8 mouse cellular contexts compared by ENCODE assay signal in genomic region chr10:18055009-18055695, GRCm38 (mm10). TPM values are rescaled to one million over a fixed set of nuclear protein-coding genes. Genes with fewer than 3 reads are reported as not detected.
DNase-seq lines count a peak whose midpoint lies in the region; ATAC-seq and TF ChIP-seq lines count a peak whose summit lies in the region.

No protein-coding gene starts in this region.

- DNase-seq in A20 (ENCODE audit: low read depth, low spot score) = peak; percentile 85
- peak; percentile 93 for DNase-seq in embryonic facial prominence, embryonic 14.5 days (ENCODE audit: low spot score)
- DNase-seq in heart, adult 9 months (ENCODE audit: low spot score in 2 of 2) = peak; percentile 82 to 86
- peak; percentile 84 for DNase-seq in kidney, adult 9 months
- DNase-seq in spleen, adult 2 months (ENCODE audit: low read depth in 1 of 2, low spot score in 2 of 2) = peak; percentile 59 to 76

- no peaks in the 10 kb centered on the region for H3K36me3 ChIP-seq in embryonic facial prominence, embryonic 14.5 days (ENCODE audit: control insufficient read depth, insufficient read depth, low read length)
- no peaks in the 10 kb centered on the region for H3K36me3 ChIP-seq in limb, embryonic 13.5 days
- H3K36me3 ChIP-seq in midbrain, embryonic 16.5 days (ENCODE audit: control insufficient read depth, insufficient read depth, low read length) = no peaks in the 10 kb centered on the region
- no peaks in the 10 kb centered on the region for H3K36me3 ChIP-seq in spleen, adult 2 months (ENCODE audit: control insufficient read depth, insufficient read depth, low read length)

- peak; percentile 98 for ATAC-seq in embryonic facial prominence, embryonic 14.5 days (ENCODE audit: low read depth)
- peak; percentile 96 for ATAC-seq in limb, embryonic 13.5 days (ENCODE audit: low FRiP score, low read depth)
- ATAC-seq in midbrain, embryonic 16.5 days = peak; percentile 98

- peak overlapping the region; percentile 99 for H3K4me3 ChIP-seq in bone marrow, adult 2 months (replicated peaks; ENCODE audit: control insufficient read depth, low read depth, low read length)
- H3K4me3 ChIP-seq in embryonic facial prominence, embryonic 14.5 days (ENCODE audit: low read depth, low read length) = peak overlapping the region; percentile 95
- peak overlapping the region; percentile 98 for H3K4me3 ChIP-seq in limb, embryonic 13.5 days
- peak overlapping the region; percentile 100 for H3K4me3 ChIP-seq in midbrain, embryonic 16.5 days (ENCODE audit: low read depth, low read length)
- peak overlapping the region; percentile 91 for H3K4me3 ChIP-seq in spleen, adult 2 months (ENCODE audit: extremely low read depth, insufficient read depth, insufficient read length)

- peak; percentile 67 for TF ChIP-seq CTCF in bone marrow, adult 2 months (IDR thresholded peaks at IDR 0.05; ENCODE audit: control insufficient read depth, insufficient read depth, low read length)
- TF ChIP-seq CTCF in spleen, adult 2 months (IDR thresholded peaks at IDR 0.05; ENCODE audit: extremely low read depth, insufficient read depth, insufficient read length, insufficient replicate concordance) = peak; percentile 79

- H3K4me1 ChIP-seq in bone marrow, adult 2 months (ENCODE audit: control insufficient read depth, insufficient read depth, low read length) = peaks cover 2% of the 10 kb centered on the region; the same call in 1 of the 2 replicates
- peaks cover 23% of the 10 kb centered on the region for H3K4me1 ChIP-seq in embryonic facial prominence, embryonic 14.5 days (ENCODE audit: control insufficient read depth, insufficient read depth, low read length)
- H3K4me1 ChIP-seq in limb, embryonic 13.5 days = peaks cover 33% of the 10 kb centered on the region
- peaks cover 20% of the 10 kb centered on the region for H3K4me1 ChIP-seq in midbrain, embryonic 16.5 days (ENCODE audit: control insufficient read depth, insufficient read depth, low read length)
- H3K4me1 ChIP-seq in spleen, adult 2 months (ENCODE audit: control insufficient read depth, insufficient read depth, insufficient read length) = peaks cover 13% of the 10 kb centered on the region

- H3K27me3 ChIP-seq in embryonic facial prominence, embryonic 14.5 days (replicated peaks; ENCODE audit: control insufficient read depth, insufficient read depth, low read length) = no peaks in the 10 kb centered on the region
- H3K27me3 ChIP-seq in limb, embryonic 13.5 days = no peaks in the 10 kb centered on the region
- no peaks in the 10 kb centered on the region for H3K27me3 ChIP-seq in midbrain, embryonic 16.5 days (ENCODE audit: control insufficient read depth, insufficient read depth, low read depth, low read length)
- H3K27me3 ChIP-seq in spleen, adult 2 months (ENCODE audit: control insufficient read depth, insufficient read depth, low read length) = no peaks in the 10 kb centered on the region

- peak overlapping the region; percentile 93 for H3K9ac ChIP-seq in embryonic facial prominence, embryonic 14.5 days (ENCODE audit: low read depth, low read length)
- peak overlapping the region; percentile 94 for H3K9ac ChIP-seq in limb, embryonic 13.5 days
- peak overlapping the region; percentile 98 for H3K9ac ChIP-seq in midbrain, embryonic 16.5 days (ENCODE audit: low read depth, low read length)

- H3K4me2 ChIP-seq in embryonic facial prominence, embryonic 14.5 days (ENCODE audit: low read depth, low read length) = peak overlapping the region; percentile 79
- peak overlapping the region; percentile 74 for H3K4me2 ChIP-seq in limb, embryonic 13.5 days (replicated peaks)
- peak overlapping the region; percentile 86 for H3K4me2 ChIP-seq in midbrain, embryonic 16.5 days (ENCODE audit: low read length)

- H3K9me3 ChIP-seq in embryonic facial prominence, embryonic 14.5 days (ENCODE audit: control insufficient read depth, low read length) = no peaks in the 10 kb centered on the region
- no peaks in the 10 kb centered on the region for H3K9me3 ChIP-seq in limb, embryonic 13.5 days
- H3K9me3 ChIP-seq in midbrain, embryonic 16.5 days (replicated peaks; ENCODE audit: control insufficient read depth, low read length, poor library complexity, severe bottlenecking) = no peaks in the 10 kb centered on the region

- WGBS in bone marrow, adult 2 months = 1% methylated on average over 61 of the region's 61 CpGs
- 2% methylated on average over 50 of the region's 61 CpGs for WGBS in embryonic facial prominence, embryonic 14.5 days
- WGBS in limb, embryonic 13.5 days = under 1% methylated on average over 55 of the region's 61 CpGs
- 4% methylated on average over 42 of the region's 61 CpGs for WGBS in midbrain, embryonic 16.5 days
- 4% methylated on average over 60 of the region's 61 CpGs for WGBS in spleen, adult 2 months

- peak; percentile 46; the same call in 1 of the 2 replicates for TF ChIP-seq POLR2A in bone marrow, adult 2 months (IDR thresholded peaks at IDR 0.05; ENCODE audit: borderline replicate concordance, control insufficient read depth, low read depth, low read length)
- TF ChIP-seq POLR2A in spleen, adult 2 months (IDR thresholded peaks at IDR 0.05; ENCODE audit: low read depth, low read length) = peak; percentile 12; the same call in 1 of the 2 replicates

- H3K27ac ChIP-seq in bone marrow, adult 2 months (ENCODE audit: control insufficient read depth, insufficient read depth, low read depth, low read length, poor library complexity) = peak overlapping the region; percentile 90
- H3K27ac ChIP-seq in embryonic facial prominence, embryonic 14.5 days (replicated peaks; ENCODE audit: low read depth, low read length) = peak overlapping the region; percentile 94
- peak overlapping the region; percentile 93 for H3K27ac ChIP-seq in limb, embryonic 13.5 days
- peak overlapping the region; percentile 96 for H3K27ac ChIP-seq in midbrain, embryonic 16.5 days (ENCODE audit: low read length)
- peak overlapping the region; percentile 84 for H3K27ac ChIP-seq in spleen, adult 2 months (ENCODE audit: insufficient read depth, low read length)

RNA-seq across cellular contexts. Expression of gene Reps1, which starts 0.5 kb away (rescaled TPM):
- 8.1 and 24.6 TPM in 2 replicates for polyA plus RNA-seq in bone marrow, adult 2 months (2011; ENCODE audit: insufficient read depth, insufficient read length, low replicate concordance, missing spikeins)
- 20.5 and 21.7 TPM in 2 replicates for polyA plus RNA-seq in embryonic facial prominence, embryonic 14.5 days (2014; fragmentation: Nextera tagmentation; extraction: Ambion mirVana)
- 18.8 and 22.2 TPM in 2 replicates for polyA plus RNA-seq in limb, embryonic 13.5 days (2015; fragmentation: Nextera tagmentation; extraction: Ambion mirVana)
- polyA plus RNA-seq in midbrain, embryonic 16.5 days (2015; fragmentation: Nextera tagmentation; extraction: Ambion mirVana) = 12.7 and 16.1 TPM in 2 replicates
- 33.3 and 43.7 TPM in 2 replicates for polyA plus RNA-seq in spleen, adult 2 months (2012; rRNA removed)

RNA-seq across cellular contexts. Expression of gene Abracl, which starts 32.1 kb away (rescaled TPM):
- polyA plus RNA-seq in bone marrow, adult 2 months (2011; ENCODE audit: insufficient read depth, insufficient read length, low replicate concordance, missing spikeins) = 74.1 and 129 TPM in 2 replicates
- 143 and 152 TPM in 2 replicates for polyA plus RNA-seq in embryonic facial prominence, embryonic 14.5 days (2014; fragmentation: Nextera tagmentation; extraction: Ambion mirVana)
- polyA plus RNA-seq in limb, embryonic 13.5 days (2015; fragmentation: Nextera tagmentation; extraction: Ambion mirVana) = 151 TPM in 2 replicates
- polyA plus RNA-seq in midbrain, embryonic 16.5 days (2015; fragmentation: Nextera tagmentation; extraction: Ambion mirVana) = 45.7 and 55.6 TPM in 2 replicates
- polyA plus RNA-seq in spleen, adult 2 months (2012; rRNA removed) = 3.5 and 3.7 TPM in 2 replicates

Comparison
In these comparisons a context has a peak if more than half of its experiments do, and no peak if none do; other contexts are left out.
1. Peak in every context shown above with its lines: DNase-seq, ATAC-seq, H3K4me3 ChIP-seq and H3K27ac ChIP-seq.